Mouse (Mus musculus) forebrain, embryonic 13.5 days (tissue): ENCODE data around the gene Defb15. TPM values are rescaled to one million over a fixed set of nuclear protein-coding genes. Genes with fewer than 3 reads are reported as not detected.
"Not testable (repeated sequence)": the region's sequence is repeated elsewhere in the genome, so short reads cannot be mapped to it uniquely, and the experiment has no call there.

Experiments used
- ATAC-seq: fragments of 200-750 bp; cut with Nextera tagmentation; 2 replicates; pipeline ENCODE4 v1.8.0; 2017
- H3K27ac ChIP-seq: fragments of 300-500 bp; sonication (generic); 2 replicates; pipeline ENCODE4 v1.5.1; 2015; ENCODE audit warnings: inconsistent platforms, mild to moderate bottlenecking, moderate library complexity
- H3K27me3 ChIP-seq: fragments of 300-500 bp; sonication (generic); 2 replicates; pipeline ENCODE4 v1.6.1; 2015; ENCODE audit warnings: mild to moderate bottlenecking, inconsistent platforms
- H3K36me3 ChIP-seq: fragments of 300-500 bp; sonication (generic); 2 replicates; pipeline ENCODE4 v1.6.1; 2015; ENCODE audit warnings: mild to moderate bottlenecking, inconsistent platforms; ENCODE audit not compliant: poor library complexity, severe bottlenecking
- H3K4me1 ChIP-seq: fragments of 300-500 bp; sonication (generic); 2 replicates; pipeline ENCODE4 v1.6.1; 2015; ENCODE audit warnings: inconsistent platforms
- H3K4me2 ChIP-seq: fragments of 300-500 bp; sonication (generic); 2 replicates; pipeline ENCODE4 v1.6.1; 2015; ENCODE audit warnings: inconsistent platforms, mild to moderate bottlenecking, moderate library complexity
- H3K4me3 ChIP-seq: fragments of 300-500 bp; sonication (generic); 2 replicates; pipeline ENCODE4 v1.5.1; 2015; ENCODE audit warnings: mild to moderate bottlenecking, inconsistent platforms
- H3K9ac ChIP-seq: fragments of 300-500 bp; sonication (generic); 2 replicates; pipeline ENCODE4 v1.6.1; 2015; ENCODE audit warnings: mild to moderate bottlenecking, inconsistent platforms
- H3K9me3 ChIP-seq: fragments of 300-500 bp; sonication (generic); replicated peaks from 2 replicates; pipeline ENCODE4 v1.6.1; 2016; ENCODE audit warnings: inconsistent platforms
- WGBS: fragments of 180-500 bp; shearing (Covaris S2); methylation state at CpG from one replicate; pipeline ENCODE4 v1.1.7; 2015; 5-methylcytosine and 5-hydroxymethylcytosine counted together
- polyA plus RNA-seq: library from polyadenylated mRNA; unstranded; fragments of >200 nt; fragmentation: Nextera tagmentation; extraction: Ambion mirVana; gene quantifications from 2 replicates; pipeline ENCODE4 v1.2.1, GENCODE M21; 2015

The Defb15 gene
- not detected in 2 replicates for polyA plus RNA-seq

DNA sequence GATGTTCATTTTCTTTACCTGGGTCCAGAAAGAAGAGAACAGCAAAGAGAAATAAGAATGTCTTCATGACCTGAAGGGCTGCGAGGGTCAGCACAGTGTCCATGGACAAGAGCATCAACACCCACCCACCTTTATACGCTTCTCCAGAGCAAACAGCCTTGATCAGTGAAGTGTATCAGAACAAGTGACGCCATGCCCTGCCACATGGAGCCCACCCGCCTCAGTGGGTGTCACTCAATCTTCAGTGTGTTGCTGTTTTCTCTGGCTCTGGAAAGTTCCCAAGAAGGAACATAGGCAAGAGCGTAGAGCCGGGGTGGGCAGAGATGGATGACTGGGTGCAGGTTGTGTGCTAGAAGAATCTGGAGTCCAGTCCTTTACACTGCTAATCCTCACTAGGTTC lies at the start of gene Defb15:
Defb15 (minus strand) TSS at position 101 of the 400 bp plus-strand sequence.
- no peak within 1 kb of the TSS for H3K27ac ChIP-seq
- H3K4me3 ChIP-seq, result no peak within 1 kb of the TSS
- no peak for ATAC-seq
- H3K9ac ChIP-seq, result no peak within 1 kb of the TSS
- H3K9me3 ChIP-seq, result no peaks in the 10 kb centered on the region
- no peaks in the 10 kb centered on the region for H3K4me1 ChIP-seq
- H3K36me3 ChIP-seq, result no peaks in the 10 kb centered on the region
- H3K4me2 ChIP-seq, result no peak within 1 kb of the TSS
- WGBS, result 94% methylated on average over 6 of the region's 6 CpGs
- H3K27me3 ChIP-seq, result no peaks in the 10 kb centered on the region

- H3K4me3 ChIP-seq, result no peak overlapping the region
- H3K27me3 ChIP-seq, result no peaks in the 10 kb centered on the region
- H3K27ac ChIP-seq, result no peak overlapping the region
- H3K4me2 ChIP-seq, result no peak overlapping the region
- H3K9ac ChIP-seq, result no peak overlapping the region
- no peaks in the 10 kb centered on the region; the same call in 1 of the 2 replicates for H3K9me3 ChIP-seq
- WGBS, result 63% methylated on average over 8 of the region's 8 CpGs
- H3K4me1 ChIP-seq, result no peaks in the 10 kb centered on the region
- no peaks in the 10 kb centered on the region for H3K36me3 ChIP-seq
- peak; percentile 57 for ATAC-seq
Measured at GRCm38 (mm10) chr8:21981664-21982337, 49.3 kb upstream of the Defb15 start.

DNA sequence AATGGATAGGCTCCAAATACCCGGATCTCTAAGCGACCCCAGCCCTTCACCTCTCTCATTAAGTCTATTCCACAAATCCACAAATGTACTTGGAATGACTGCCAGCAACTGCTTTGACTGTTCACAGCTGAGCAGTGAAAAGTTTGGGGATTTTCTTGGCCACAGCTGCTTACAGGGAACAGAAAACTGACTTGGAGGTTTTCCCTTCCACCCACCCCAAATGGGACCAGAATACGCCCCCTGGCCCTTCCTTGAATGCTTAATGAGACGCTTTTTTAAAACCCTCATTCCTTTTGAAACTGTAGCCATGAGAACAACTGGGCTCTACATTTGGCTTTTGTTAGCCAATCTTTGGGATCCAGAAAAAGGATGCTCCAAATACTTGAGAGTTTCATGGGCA lies 45.7 kb upstream of the Defb15 start:
- H3K4me1 ChIP-seq, result no peaks in the 10 kb centered on the region

DNA sequence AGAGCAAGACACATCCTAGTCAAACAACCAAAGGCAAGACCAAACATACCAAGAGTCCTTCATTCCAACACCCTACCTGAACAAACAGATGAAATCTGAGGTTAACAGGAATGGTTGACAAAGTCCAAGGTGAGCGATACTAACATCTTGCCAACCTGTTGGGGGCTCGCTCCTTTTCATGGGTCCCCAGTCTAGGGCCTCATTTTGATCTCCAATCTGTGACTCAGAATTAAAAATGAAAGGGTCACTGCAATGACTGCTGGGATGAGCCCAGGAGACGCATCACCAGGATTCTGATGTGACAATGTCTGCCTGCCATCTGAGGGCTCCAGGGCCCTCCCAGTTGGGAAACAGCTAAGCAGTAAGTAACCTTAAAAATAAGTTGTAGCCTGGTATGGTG lies 37.0 kb upstream of the Defb15 start, which contains the start of gene Ccdc70:
Ccdc70 (plus strand) TSS at position 301 of the 400 bp plus-strand sequence.
- no peak for ATAC-seq
- no peaks in the 10 kb centered on the region for H3K36me3 ChIP-seq
- no peak within 1 kb of the TSS for H3K4me2 ChIP-seq
- no peaks in the 10 kb centered on the region for H3K4me1 ChIP-seq
- no peak within 1 kb of the TSS for H3K27ac ChIP-seq
- WGBS, result 87% methylated on average over 3 of the region's 3 CpGs
- H3K9me3 ChIP-seq, result no peaks in the 10 kb centered on the region
- H3K4me3 ChIP-seq, result no peak within 1 kb of the TSS
- H3K27me3 ChIP-seq, result no peaks in the 10 kb centered on the region
- no peak within 1 kb of the TSS for H3K9ac ChIP-seq

More for the DNA sequence above, 45.7 kb upstream of the Defb15 start:
- no peak overlapping the region for H3K4me3 ChIP-seq
- H3K9me3 ChIP-seq, result no peaks in the 10 kb centered on the region; the same call in 1 of the 2 replicates
- ATAC-seq, result no peak
- 55% methylated on average over 4 of the region's 4 CpGs for WGBS
- no peak overlapping the region for H3K27ac ChIP-seq
- no peak overlapping the region for H3K9ac ChIP-seq
- no peaks in the 10 kb centered on the region for H3K27me3 ChIP-seq
- H3K4me2 ChIP-seq, result no peak overlapping the region
- no peaks in the 10 kb centered on the region for H3K36me3 ChIP-seq

- H3K9me3 ChIP-seq, result no peaks in the 10 kb centered on the region
- no peaks in the 10 kb centered on the region for H3K27me3 ChIP-seq
- no peak overlapping the region for H3K9ac ChIP-seq
- H3K27ac ChIP-seq, result no peak overlapping the region
- no peak overlapping the region for H3K4me3 ChIP-seq
- WGBS, result 83% methylated on average over 1 of the region's 1 CpGs
- no peaks in the 10 kb centered on the region for H3K4me1 ChIP-seq
- ATAC-seq, result no peak
- no peak overlapping the region for H3K4me2 ChIP-seq
- H3K36me3 ChIP-seq, result no peaks in the 10 kb centered on the region
Measured at GRCm38 (mm10) chr8:21966646-21967045, 34.1 kb upstream of the Defb15 start.

- no peaks in the 10 kb centered on the region for H3K36me3 ChIP-seq
- no peak for ATAC-seq
- H3K4me1 ChIP-seq, result no peaks in the 10 kb centered on the region
- WGBS, result 90% methylated on average over 2 of the region's 2 CpGs
- no peak within 1 kb of the TSS for H3K9ac ChIP-seq
- no peak within 1 kb of the TSS for H3K4me3 ChIP-seq
- H3K27me3 ChIP-seq, result no peaks in the 10 kb centered on the region
- no peak within 1 kb of the TSS for H3K27ac ChIP-seq
- H3K9me3 ChIP-seq, result no peaks in the 10 kb centered on the region
- H3K4me2 ChIP-seq, result no peak within 1 kb of the TSS
Measured at GRCm38 (mm10) chr8:21958414-21958813, 25.9 kb upstream of the Defb15 start, which contains the start of gene Fam90a1a. Fam90a1a (plus strand) TSS chr8:21958714.

- H3K27me3 ChIP-seq, result no peaks in the 10 kb centered on the region
- no peaks in the 10 kb centered on the region for H3K36me3 ChIP-seq
- H3K9ac ChIP-seq, result no peak overlapping the region
- H3K27ac ChIP-seq, result no peak overlapping the region
- no peak overlapping the region for H3K4me3 ChIP-seq
- H3K4me1 ChIP-seq, result no peaks in the 10 kb centered on the region
- WGBS, result 77% methylated on average over 3 of the region's 3 CpGs
- H3K4me2 ChIP-seq, result no peak overlapping the region
- H3K9me3 ChIP-seq, result no peaks in the 10 kb centered on the region
- ATAC-seq, result no peak
Measured at GRCm38 (mm10) chr8:21956336-21956735, 23.8 kb upstream of the Defb15 start.

- Histone ChIP-seq H3K4me1 (no peaks in the 10 kb centered on the region), H3K27ac (no peak overlapping the region), H3K4me2 (no peak overlapping the region), H3K36me3 (no peaks in the 10 kb centered on the region), H3K9ac (no peak overlapping the region), H3K9me3 (no peaks in the 10 kb centered on the region), H3K27me3 (no peaks in the 10 kb centered on the region), H3K4me3 (no peak overlapping the region)
- ATAC-seq, result 0 out of 2 replicates have a peak, but pooled peaks have one; percentile 38
- 10% methylated on average over 9 of the region's 9 CpGs for WGBS
Measured at GRCm38 (mm10) chr8:21955321-21955720, 22.8 kb upstream of the Defb15 start.

DNA sequence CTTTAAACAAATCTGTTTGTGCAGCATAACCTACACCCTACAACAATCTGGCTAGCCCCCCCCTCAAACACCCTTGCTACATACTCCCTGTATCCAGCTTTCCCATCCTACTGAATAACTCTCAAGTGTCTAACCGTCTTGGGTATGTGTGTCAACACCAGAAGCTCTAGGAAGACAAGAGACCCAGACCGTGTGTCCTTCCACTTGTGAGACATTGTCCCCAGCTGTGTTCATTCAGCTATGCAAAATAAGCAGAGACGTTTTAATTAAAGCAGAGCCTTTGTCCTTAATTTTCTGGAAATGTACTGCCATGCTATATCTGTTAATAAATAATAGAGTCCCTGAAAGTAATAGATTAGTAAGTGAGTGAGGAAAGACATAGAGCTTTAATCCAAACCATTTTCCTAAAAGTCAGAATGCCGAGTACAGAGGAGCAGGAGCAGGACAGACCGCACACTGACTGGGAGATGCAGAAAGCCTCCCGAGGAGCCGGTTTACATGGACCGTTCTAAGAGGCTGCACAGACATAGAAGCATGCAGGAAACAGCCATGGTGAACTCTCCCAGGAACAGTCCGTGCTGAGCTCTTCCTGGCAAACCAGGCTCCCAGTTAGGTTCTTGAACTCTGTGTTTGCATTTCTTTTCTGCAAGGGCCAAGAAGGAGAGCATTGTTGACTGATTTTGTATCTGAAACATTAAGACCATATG lies 15.0 kb upstream of the Defb15 start:
- Histone ChIP-seq H3K27me3 (no peaks in the 10 kb centered on the region), H3K4me3 (no peak overlapping the region), H3K4me1 (no peaks in the 10 kb centered on the region), H3K27ac (no peak overlapping the region), H3K9ac (no peak overlapping the region), H3K9me3 (no peaks in the 10 kb centered on the region), H3K36me3 (no peaks in the 10 kb centered on the region), H3K4me2 (no peak overlapping the region)
- 53% methylated on average over 9 of the region's 9 CpGs for WGBS
- ATAC-seq, result no peak

DNA sequence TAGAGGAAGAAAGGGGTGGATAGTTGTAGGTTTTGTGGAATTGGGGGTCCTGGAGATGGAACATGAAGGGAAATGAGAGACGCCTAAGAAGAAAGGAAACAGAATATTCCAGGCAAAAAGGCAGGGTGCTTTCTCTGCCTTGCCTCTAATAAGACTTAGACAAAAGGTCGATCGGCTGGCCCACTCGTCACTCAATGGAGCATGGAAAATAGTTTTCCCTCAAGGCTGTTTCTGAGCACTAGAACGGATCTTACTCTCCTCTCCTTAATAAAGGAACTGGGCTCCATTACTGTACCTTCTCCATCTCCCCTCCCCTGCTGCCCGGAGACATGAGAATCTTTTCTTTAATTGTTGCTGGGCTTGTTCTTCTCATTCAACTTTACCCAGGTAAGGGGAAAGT lies 14.0 kb upstream of the Defb15 start, which contains the start of gene Defb13:
Defb13 (plus strand) TSS at position 301 of the 400 bp plus-strand sequence.
- Histone ChIP-seq H3K9me3 (no peaks in the 10 kb centered on the region), H3K36me3 (no peaks in the 10 kb centered on the region), H3K4me1 (no peaks in the 10 kb centered on the region), H3K4me2 (no peak within 1 kb of the TSS), H3K4me3 (no peak within 1 kb of the TSS), H3K27ac (no peak within 1 kb of the TSS), H3K27me3 (no peaks in the 10 kb centered on the region), H3K9ac (no peak within 1 kb of the TSS)
- ATAC-seq, result no peak
- WGBS, result 79% methylated on average over 6 of the region's 6 CpGs

GRCm38 (mm10) chr8:21938052-21938451 lies 5.5 kb upstream of the Defb15 start, which contains the start of gene Defb35:
Defb35 (plus strand) TSS chr8:21938352.
- 92% methylated on average over 4 of the region's 4 CpGs for WGBS
- H3K4me3 ChIP-seq, H3K36me3 ChIP-seq, ATAC-seq, H3K9me3 ChIP-seq, H3K27ac ChIP-seq, H3K9ac ChIP-seq, H3K4me1 ChIP-seq, H3K27me3 ChIP-seq, H3K4me2 ChIP-seq: not testable (repeated sequence)

GRCm38 (mm10) chr8:21930754-21931153 lies 1.8 kb downstream of the Defb15 start:
- H3K4me2 ChIP-seq, H3K36me3 ChIP-seq, H3K4me1 ChIP-seq, H3K9ac ChIP-seq, ATAC-seq, H3K9me3 ChIP-seq, H3K27ac ChIP-seq, H3K27me3 ChIP-seq, H3K4me3 ChIP-seq: not testable (repeated sequence)
- 76% methylated on average over 3 of the region's 3 CpGs for WGBS
